Mouse (Mus musculus) myocyte (in vitro differentiated cells): ENCODE measurements at regions not wholly inside any gene's neighbourhood (a gene's known extent, or its start where the extent isn't known, plus 50 kb on each side); places are given as distances from the start of the nearest gene placed in this dataset.

Experiments
- CEBPB ChIP-seq: IDR thresholded peaks from 2 replicates; pipeline ENCODE4 v1.6.1; 2011; ENCODE audit warnings: mild to moderate bottlenecking, moderate library complexity; ENCODE audit not compliant: poor library complexity, insufficient read depth, severe bottlenecking
- MAX ChIP-seq: IDR thresholded peaks from one replicate; pipeline ENCODE4 v1.6.1; 2011; ENCODE audit warnings: low read depth, mild to moderate bottlenecking, control low read depth
- MYOG ChIP-seq, 3 experiments: IDR thresholded peaks; one replicate each; pipeline ENCODE4 v1.6.1; 2011; ENCODE audit warnings: control low read depth in 2 of 3, low read depth in 2 of 3, mild to moderate bottlenecking in 2 of 3; ENCODE audit not compliant: insufficient read length in 2 of 3, control insufficient read depth in 1 of 3, insufficient read depth in 1 of 3
- POLR2A ChIP-seq: IDR thresholded peaks from one replicate; pipeline ENCODE4 v1.6.1; 2011; ENCODE audit warnings: low read depth, mild to moderate bottlenecking, control low read depth, moderate library complexity; ENCODE audit not compliant: insufficient read length
- POLR2AphosphoS2 ChIP-seq: IDR thresholded peaks from one replicate; pipeline ENCODE4 v1.6.1; 2011; ENCODE audit warnings: low read depth, control low read depth; ENCODE audit not compliant: insufficient read length
- TCF12 ChIP-seq: IDR thresholded peaks from one replicate; pipeline ENCODE4 v1.6.1; 2011; ENCODE audit warnings: mild to moderate bottlenecking, control low read depth; ENCODE audit not compliant: poor library complexity, insufficient read depth, severe bottlenecking
- USF1 ChIP-seq: IDR thresholded peaks from one replicate; pipeline ENCODE4 v1.6.1; 2011; ENCODE audit warnings: low read depth, mild to moderate bottlenecking, control low read depth, moderate library complexity

DNA sequence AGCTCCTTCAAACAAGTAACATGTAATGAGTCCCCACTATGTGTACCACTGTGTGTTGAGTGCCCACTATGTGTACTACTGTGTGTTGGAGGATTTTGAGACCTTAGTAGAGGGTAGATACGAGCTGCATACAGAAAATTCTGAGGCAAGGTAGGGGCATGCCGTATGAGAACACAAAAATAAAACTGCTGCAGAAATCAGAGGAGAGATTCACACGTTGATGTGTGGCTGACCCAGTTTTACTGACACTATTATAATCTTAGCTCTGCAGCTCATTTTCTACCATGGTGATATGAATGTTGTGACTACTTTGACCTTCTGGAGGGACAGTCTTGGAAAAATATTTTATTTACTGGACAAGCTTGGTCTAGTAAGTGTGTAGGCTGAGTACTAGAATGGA, 469.0 kb downstream of the D3Ertd751e start:
- TF ChIP-seq USF1 (no peak), CEBPB (no peak), TCF12 (no peak), MYOG (IDR thresholded peaks at IDR 0.05; ENCODE audit: control insufficient read depth in 1 of 3, insufficient read depth in 1 of 3, insufficient read length in 2 of 3, low read depth in 2 of 3) (no peak), MAX (no peak), POLR2AphosphoS2 (no peak), POLR2A (no peak)
